Mouse (Mus musculus) Patski (cell line): ENCODE measurements around the gene Gfi1b. TPM values are rescaled to one million over a fixed set of nuclear protein-coding genes. Genes with fewer than 3 reads are reported as not detected.

ENCODE experiments used
- ATAC-seq: fragments of 100-300 bp; one replicate; pipeline ENCODE4 v1.8.0; 2021
- CTCF ChIA-PET: fragments of 350-600 bp; sonication (Branson Sonifier 250); formaldehyde crosslinking; loops from one replicate; lab custom pipeline; 2022; ENCODE audit warnings: inconsistent platforms; lab: Charles Lee
- POLR2A ChIA-PET: fragments of 350-600 bp; sonication (Branson Sonifier 250); formaldehyde crosslinking; loops from one replicate; lab custom pipeline; 2022; ENCODE audit warnings: antibody characterized with exemption, inconsistent platforms; lab: Charles Lee
- DNase-seq: peaks from one replicate; pipeline ENCODE4 v3.0.0-alpha.2; 2011; ENCODE audit warnings: low read depth, low spot score
- H3K27me3 ChIP-seq: fragments of 371-371 bp; one replicate; pipeline ENCODE4 v1.5.1; 2021
- CTCF ChIP-seq: fragments of 100-300 bp; IDR thresholded peaks from one replicate; pipeline ENCODE4 v1.5.1; 2021
- in situ Hi-C: fragments of 300-500 bp; cut with MboI; formaldehyde crosslinking; loops from 3 replicates; pipeline ENCODE4 v1.11.1; 2018; ENCODE audit warnings: low pct_unique_long_range_greater_than_20kb, mixed read lengths
- polyA plus RNA-seq: library from polyadenylated mRNA; unstranded; gene quantifications from one replicate; pipeline ENCODE4 v1.2.3, GENCODE M21; 2021

The Gfi1b gene
- polyA plus RNA-seq, 1 experiment from 2014 or later = not detected

GRCm38 (mm10) chr2:28640461-28641424 is 19.0 kb upstream of the Gfi1b start, which contains the start of gene Tsc1:
Gene Tsc1 (plus strand): TSS chr2:28641228.
- POLR2A ChIA-PET = interaction anchor here (0.7 to 0.8 kb wide), 2 partner anchors 12 to 967 kb away, joined by 3 to 4 read pairs; no protein-coding TSS in a partner anchor
- no peak for TF ChIP-seq CTCF
- ATAC-seq = peak; percentile 36
- in situ Hi-C loops = no loop called here
- DNase-seq = peak; percentile 90
- CTCF ChIA-PET = interaction anchor here (1.1 to 1.3 kb wide), 2 partner anchors 13 to 14 kb away, joined by 3 read pairs; no protein-coding TSS in a partner anchor
- no peaks in the 10 kb centered on the region for H3K27me3 ChIP-seq

DNA sequence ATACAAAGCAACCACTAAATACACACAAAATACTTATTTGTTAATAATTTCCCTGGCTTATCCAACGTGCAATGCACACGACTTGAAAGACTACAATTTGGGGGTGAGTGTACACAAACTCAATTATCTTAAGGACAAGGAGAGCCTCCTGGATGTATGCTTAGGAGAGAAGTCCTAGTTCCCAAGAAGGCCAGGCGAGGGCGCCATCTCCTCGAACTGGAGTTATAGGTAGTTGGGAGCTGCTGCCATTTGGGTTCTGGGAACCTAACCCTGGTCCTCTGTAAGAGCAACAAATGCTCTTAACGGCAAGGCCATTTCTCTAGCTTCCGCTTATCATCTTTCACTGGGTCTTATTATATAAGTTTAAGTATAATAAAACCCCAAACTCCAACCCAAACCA is 18.0 kb upstream of the Gfi1b start:
- ChIA-PET CTCF (interaction anchor here (1.1 to 1.3 kb wide), 2 partner anchors 12 to 13 kb away, joined by 3 read pairs; no protein-coding TSS in a partner anchor), POLR2A (no interaction called here)
- TF ChIP-seq CTCF = peak; percentile 71
- no peak for ATAC-seq
- no peak for DNase-seq
- in situ Hi-C loops = no loop called here
- H3K27me3 ChIP-seq = no peaks in the 10 kb centered on the region

GRCm38 (mm10) chr2:28638886-28639285 is 17.1 kb upstream of the Gfi1b start:
- CTCF ChIA-PET = no interaction called here
- H3K27me3 ChIP-seq = no peaks in the 10 kb centered on the region
- DNase-seq (no peak), ATAC-seq (no peak)
- POLR2A ChIA-PET = no interaction called here
- no peak for TF ChIP-seq CTCF
- in situ Hi-C loops = no loop called here

DNA sequence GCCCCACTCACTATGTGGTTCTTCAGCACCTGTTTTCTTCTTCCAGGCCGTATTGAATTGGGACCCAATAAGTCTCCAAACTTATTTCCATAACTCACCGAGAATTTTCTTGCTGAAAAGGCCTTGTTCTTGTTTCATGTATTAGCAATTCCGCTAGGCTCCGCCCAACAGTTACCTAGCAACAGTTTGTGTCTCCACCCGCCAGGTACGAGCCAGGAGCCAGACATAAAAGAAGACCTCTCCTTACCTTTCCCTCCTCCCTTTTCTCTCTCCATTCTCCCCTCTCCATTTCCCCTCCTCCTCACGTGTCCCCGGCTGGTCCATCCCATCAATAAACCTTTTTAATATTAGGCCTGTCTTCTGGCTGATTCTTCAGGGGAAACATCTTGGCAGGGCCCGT is 16.6 kb upstream of the Gfi1b start:
- in situ Hi-C loops = no loop called here
- DNase-seq (no peak), ATAC-seq (no peak)
- no peaks in the 10 kb centered on the region for H3K27me3 ChIP-seq
- ChIA-PET CTCF (interaction anchor here (1.4 kb wide), 1 partner anchor 55 kb away, joined by 3 read pairs; the partner anchor contains the start of gene Gtf3c5), POLR2A (no interaction called here)
- TF ChIP-seq CTCF = no peak

DNA sequence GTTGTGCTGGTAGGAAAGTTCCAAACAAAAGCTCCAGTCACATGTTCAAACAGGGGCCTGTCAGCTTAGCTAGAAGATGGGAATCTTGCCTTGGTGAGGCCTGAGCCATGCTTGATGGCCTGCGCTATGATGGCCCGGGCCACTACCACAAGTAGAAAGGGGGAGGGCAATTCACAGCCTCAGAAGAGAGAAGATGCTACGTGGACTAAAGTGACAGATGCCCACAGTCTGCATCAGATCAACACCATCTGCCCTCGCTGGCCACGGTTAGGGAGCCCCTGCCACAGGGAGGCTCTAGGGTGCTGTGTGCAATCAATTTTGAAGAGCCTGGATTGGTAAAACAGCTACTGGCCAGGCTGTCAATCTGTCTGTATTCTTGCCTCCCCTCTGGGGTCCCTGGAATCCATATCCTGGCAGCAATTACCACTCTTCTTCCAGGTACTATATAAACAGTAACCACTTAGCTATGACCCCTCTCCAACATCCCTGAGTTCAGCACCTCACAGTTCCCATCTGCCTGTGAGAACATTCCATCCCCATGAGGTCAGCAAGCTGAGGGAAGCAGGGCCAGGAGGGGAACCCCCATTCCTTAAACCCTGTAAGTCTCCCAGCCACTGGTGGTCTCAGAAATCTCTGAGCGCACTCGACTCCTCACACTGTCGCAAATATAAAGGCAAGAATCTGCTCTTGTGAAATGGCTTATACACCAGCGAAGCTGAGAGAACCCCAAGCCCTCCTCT is 15.5 kb upstream of the Gfi1b start:
- POLR2A ChIA-PET = interaction anchor here (0.6 kb wide), 1 partner anchor 159 kb away, joined by 4 read pairs; no protein-coding TSS in a partner anchor
- DNase-seq = peak; percentile 49
- TF ChIP-seq CTCF = no peak
- CTCF ChIA-PET = interaction anchor here (1.0 to 1.4 kb wide), 3 partner anchors 9 to 54 kb away, joined by 3 read pairs; partner anchors contain the start of gene Gtf3c5
- in situ Hi-C loops = no loop called here
- peak; percentile 53 for ATAC-seq
- H3K27me3 ChIP-seq = no peaks in the 10 kb centered on the region

DNA sequence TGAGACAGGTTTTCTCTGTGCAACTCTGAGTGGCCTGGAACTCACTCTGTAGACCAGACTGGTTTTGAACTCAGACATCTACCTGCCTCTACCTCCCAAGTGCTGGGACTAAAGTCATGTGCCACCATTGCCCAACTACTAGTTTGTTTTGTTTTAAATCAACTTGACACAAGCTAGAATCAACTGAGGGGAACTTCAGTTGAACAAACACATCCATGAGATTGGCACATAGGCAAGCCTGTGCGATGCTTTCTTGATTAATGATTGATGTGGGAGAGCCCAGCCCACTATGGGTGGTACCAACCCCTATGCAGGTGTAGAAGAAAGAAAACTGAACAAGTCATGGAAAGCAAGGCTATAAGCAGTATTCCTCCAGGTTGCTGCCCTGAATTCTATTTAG is 13.4 kb upstream of the Gfi1b start:
- ATAC-seq (no peak), DNase-seq (no peak)
- in situ Hi-C loops = no loop called here
- H3K27me3 ChIP-seq = no peaks in the 10 kb centered on the region
- CTCF ChIA-PET = interaction anchor here (0.8 to 1.8 kb wide), 2 partner anchors 13 to 50 kb away, joined by 3 to 4 read pairs; no protein-coding TSS in a partner anchor
- POLR2A ChIA-PET = interaction anchor here (0.6 kb wide), 1 partner anchor 13 kb away, joined by 8 read pairs; no protein-coding TSS in a partner anchor
- TF ChIP-seq CTCF = no peak

- ChIA-PET POLR2A (interaction anchor here (0.7 kb wide), 1 partner anchor 39 kb away, joined by 6 read pairs; no protein-coding TSS in a partner anchor), CTCF (interaction anchor here (1.0 to 1.3 kb wide), 2 partner anchors 10 to 34 kb away, joined by 3 to 4 read pairs; no protein-coding TSS in a partner anchor)
- TF ChIP-seq CTCF = peak; percentile 28
- no peaks in the 10 kb centered on the region for H3K27me3 ChIP-seq
- DNase-seq (no peak), ATAC-seq (no peak)
- in situ Hi-C loops = no loop called here
Observed at GRCm38 (mm10) chr2:28633136-28633535, 11.4 kb upstream of the Gfi1b start.

DNA sequence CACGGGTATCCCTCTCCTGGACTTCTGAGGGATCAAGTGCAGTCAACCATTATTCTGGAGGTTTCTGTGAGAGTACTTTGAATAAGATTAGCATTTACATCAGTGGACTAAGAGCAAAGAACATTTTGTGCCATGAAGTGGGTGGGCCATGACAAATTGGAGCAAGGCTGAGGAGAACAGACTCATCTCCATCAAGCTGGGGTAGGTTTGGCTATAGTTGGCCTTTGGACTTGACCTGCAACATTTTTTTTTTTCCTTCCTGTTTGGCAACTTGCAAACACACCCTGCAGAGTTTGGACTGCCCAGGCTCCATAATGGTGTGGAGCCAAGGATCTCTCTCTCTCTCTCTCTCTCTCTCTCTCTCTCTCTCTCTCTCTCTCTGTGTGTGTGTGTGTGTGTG is 10.8 kb upstream of the Gfi1b start:
- ATAC-seq (no peak), DNase-seq (no peak)
- in situ Hi-C loops = no loop called here
- CTCF ChIA-PET = interaction anchor here (1.0 to 1.8 kb wide), 3 partner anchors 10 to 35 kb away, joined by 3 to 4 read pairs (median 4); no protein-coding TSS in a partner anchor
- H3K27me3 ChIP-seq = no peaks in the 10 kb centered on the region
- TF ChIP-seq CTCF = no peak
- POLR2A ChIA-PET = interaction anchor here (0.7 kb wide), 1 partner anchor 39 kb away, joined by 6 read pairs; no protein-coding TSS in a partner anchor

DNA sequence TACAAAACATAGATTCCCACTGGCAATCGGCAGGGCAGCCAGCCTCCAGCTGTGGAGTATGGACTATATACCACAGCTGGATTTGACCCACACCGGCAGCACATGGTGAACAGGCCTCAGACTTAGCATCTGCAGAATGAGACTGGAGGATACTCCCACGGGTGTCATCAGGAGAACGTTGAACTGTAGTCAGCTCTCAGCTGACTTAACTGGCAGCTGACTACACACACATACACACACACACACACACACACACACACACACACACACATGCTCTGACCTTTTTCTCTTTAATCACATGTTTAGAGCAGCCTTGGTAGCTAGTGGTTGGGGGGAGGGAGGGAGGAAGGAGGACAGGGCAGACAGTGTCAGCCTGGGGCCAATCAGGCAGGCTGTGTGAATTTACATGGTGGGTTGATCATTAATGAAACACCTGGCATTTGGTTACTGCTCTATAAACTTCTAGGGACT is 8.2 kb upstream of the Gfi1b start:
- in situ Hi-C loops = loop anchor here (5.0 kb wide), 1 partner anchor 38 kb away; no protein-coding TSS in a partner anchor
- ChIA-PET CTCF (interaction anchor here (2.2 kb wide), 1 partner anchor 37 kb away, joined by 7 read pairs; no protein-coding TSS in a partner anchor), POLR2A (no interaction called here)
- no peak for DNase-seq
- no peak for ATAC-seq
- TF ChIP-seq CTCF = no peak
- H3K27me3 ChIP-seq = no peaks in the 10 kb centered on the region
